14 mouse cellular contexts compared by ENCODE assay signal in genomic region chr4:154118782-154119181, GRCm38 (mm10). TPM values are rescaled to one million over a fixed set of nuclear protein-coding genes. Genes with fewer than 3 reads are reported as not detected.
DNase-seq lines count a peak whose midpoint lies in the region; ATAC-seq and TF ChIP-seq lines count a peak whose summit lies in the region.
"Had no signal": no experiment of that assay in that cellular context is flagged by ENCODE, and none has a peak within 500 bp of the region (broad histone marks: within the 10 kb centered on the region; RNA-seq: fewer than 3 reads in every experiment).

No protein-coding gene starts in this region.

- H3K9me3 ChIP-seq in midbrain, postnatal 0 days (ENCODE audit: low read length) = no peaks in the 10 kb centered on the region
- no peaks in the 10 kb centered on the region for H3K9me3 ChIP-seq in midbrain, embryonic 16.5 days (replicated peaks; ENCODE audit: control insufficient read depth, low read length, poor library complexity, severe bottlenecking)
- no peaks in the 10 kb centered on the region for H3K9me3 ChIP-seq in liver, embryonic 14.5 days (ENCODE audit: control insufficient read depth, low read length)
- H3K9me3 ChIP-seq in stomach, embryonic 16.5 days (replicated peaks; ENCODE audit: control insufficient read depth, low read length) = no peaks in the 10 kb centered on the region
- H3K9me3 ChIP-seq: embryonic facial prominence, embryonic 13.5 days; hindbrain, embryonic 12.5 days; megakaryocyte, embryonic 14.5 days had no signal

- no peaks in the 10 kb centered on the region; the same call in 1 of the 2 replicates for H3K27me3 ChIP-seq in midbrain, postnatal 0 days (ENCODE audit: insufficient read depth, low read length)
- H3K27me3 ChIP-seq in midbrain, embryonic 16.5 days (ENCODE audit: control insufficient read depth, insufficient read depth, low read depth, low read length) = no peaks in the 10 kb centered on the region
- H3K27me3 ChIP-seq in liver, embryonic 14.5 days (ENCODE audit: control insufficient read depth, insufficient read depth, low read length) = no peaks in the 10 kb centered on the region
- no peaks in the 10 kb centered on the region for H3K27me3 ChIP-seq in stomach, embryonic 16.5 days (ENCODE audit: control insufficient read depth, insufficient read depth, low read length)

- H3K9ac ChIP-seq in midbrain, postnatal 0 days (replicated peaks; ENCODE audit: low read length, poor library complexity, severe bottlenecking) = no peak overlapping the region
- H3K9ac ChIP-seq in midbrain, embryonic 16.5 days (ENCODE audit: low read depth, low read length) = no peak overlapping the region
- H3K9ac ChIP-seq in liver, embryonic 14.5 days (replicated peaks) = peak overlapping the region; percentile 37
- no peak overlapping the region for H3K9ac ChIP-seq in stomach, embryonic 16.5 days (ENCODE audit: low read length)
- H3K9ac ChIP-seq: embryonic facial prominence, embryonic 13.5 days; hindbrain, embryonic 12.5 days had no signal

- peak; percentile 32 for DNase-seq in midbrain, postnatal 0 days (ENCODE audit: low spot score)
- peak; percentile 83 for DNase-seq in cerebellum, postnatal 14 days
- peak; percentile 46 to 55 (median 47) for DNase-seq in liver, embryonic 14.5 days (ENCODE audit: low read depth in 3 of 3, low spot score in 3 of 3)
- DNase-seq in embryo, embryonic 11 days = no peak
- no peak for DNase-seq in urinary bladder, postnatal 14 days (ENCODE audit: low spot score)
- DNase-seq in adipocyte (ENCODE audit: low spot score) = no peak

- ATAC-seq in midbrain, postnatal 0 days (ENCODE audit: low FRiP score) = no peak
- no peak for ATAC-seq in midbrain, embryonic 16.5 days
- ATAC-seq in liver, embryonic 14.5 days (ENCODE audit: insufficient read depth) = no peak
- ATAC-seq in stomach, embryonic 16.5 days (ENCODE audit: insufficient read depth, low FRiP score) = peak; percentile 75; the same call in 1 of the 2 replicates

- H3K4me2 ChIP-seq in midbrain, postnatal 0 days (ENCODE audit: low read depth, low read length, poor library complexity, severe bottlenecking) = no peak overlapping the region
- no peak overlapping the region for H3K4me2 ChIP-seq in midbrain, embryonic 16.5 days (ENCODE audit: low read length)
- peak overlapping the region; percentile 14 for H3K4me2 ChIP-seq in liver, embryonic 14.5 days (ENCODE audit: low read depth)
- H3K4me2 ChIP-seq in stomach, embryonic 16.5 days (ENCODE audit: low read depth, low read length) = no peak overlapping the region
- H3K4me2 ChIP-seq: embryonic facial prominence, embryonic 13.5 days; hindbrain, embryonic 12.5 days had no signal

- H3K27ac ChIP-seq in midbrain, postnatal 0 days (ENCODE audit: low read depth, low read length) = no peak overlapping the region
- no peak overlapping the region for H3K27ac ChIP-seq in midbrain, embryonic 16.5 days (ENCODE audit: low read length)
- peak overlapping the region; percentile 43 for H3K27ac ChIP-seq in liver, embryonic 14.5 days
- H3K27ac ChIP-seq in stomach, embryonic 16.5 days (ENCODE audit: low read length) = peak overlapping the region; percentile 14; the same call in 1 of the 2 replicates
- H3K27ac ChIP-seq: embryonic facial prominence, embryonic 13.5 days; hindbrain, embryonic 12.5 days; kidney, postnatal 0 days had no signal

- no peak for TF ChIP-seq CTCF in midbrain, postnatal 0 days (IDR thresholded peaks at IDR 0.05)
- TF ChIP-seq CTCF in liver, embryonic 14.5 days (IDR thresholded peaks at IDR 0.05; ENCODE audit: low read depth) = no peak

- WGBS in midbrain, postnatal 0 days = 66% methylated on average over 9 of the region's 9 CpGs
- 62% methylated on average over 9 of the region's 9 CpGs for WGBS in midbrain, embryonic 16.5 days
- WGBS in liver, embryonic 14.5 days (ENCODE audit: insufficient replicate concordance) = 47% methylated on average over 9 of the region's 9 CpGs
- 43% methylated on average over 9 of the region's 9 CpGs for WGBS in stomach, embryonic 16.5 days

- no peak overlapping the region for H3K4me3 ChIP-seq in midbrain, postnatal 0 days (ENCODE audit: low read depth, low read length)
- no peak overlapping the region for H3K4me3 ChIP-seq in midbrain, embryonic 16.5 days (ENCODE audit: low read depth, low read length)
- H3K4me3 ChIP-seq in liver, embryonic 14.5 days (ENCODE audit: insufficient read depth in 1 of 2, low read depth in 2 of 2, low read length in 2 of 2) = no peak overlapping the region
- no peak overlapping the region for H3K4me3 ChIP-seq in stomach, embryonic 16.5 days (replicated peaks; ENCODE audit: low read length)
- H3K4me3 ChIP-seq: embryonic facial prominence, embryonic 13.5 days; hindbrain, embryonic 12.5 days; megakaryocyte, embryonic 14.5 days had no signal

- no peaks in the 10 kb centered on the region for H3K4me1 ChIP-seq in midbrain, postnatal 0 days (ENCODE audit: insufficient read depth, low read length)
- H3K4me1 ChIP-seq in midbrain, embryonic 16.5 days (ENCODE audit: control insufficient read depth, insufficient read depth, low read length) = no peaks in the 10 kb centered on the region
- H3K4me1 ChIP-seq in liver, embryonic 14.5 days (replicated peaks; ENCODE audit: control insufficient read depth in 2 of 2, insufficient read depth in 2 of 2, low read length in 1 of 2) = peaks cover 45 to 58% of the 10 kb centered on the region in 2 experiments
- peaks cover 8% of the 10 kb centered on the region; the same call in 1 of the 2 replicates for H3K4me1 ChIP-seq in stomach, embryonic 16.5 days (ENCODE audit: control insufficient read depth, insufficient read depth, low read length)
- H3K4me1 ChIP-seq: embryonic facial prominence, embryonic 13.5 days; hindbrain, embryonic 12.5 days; megakaryocyte, embryonic 14.5 days had no signal

- 0 out of 2 replicates have a peak, but pooled peaks have one; percentile 26 for TF ChIP-seq EP300 in liver, embryonic 14.5 days (IDR thresholded peaks at IDR 0.05; ENCODE audit: low read depth)

- H3K36me3 ChIP-seq in midbrain, postnatal 0 days (ENCODE audit: insufficient read depth, low read length) = no peaks in the 10 kb centered on the region
- no peaks in the 10 kb centered on the region for H3K36me3 ChIP-seq in midbrain, embryonic 16.5 days (ENCODE audit: control insufficient read depth, insufficient read depth, low read length)
- no peaks in the 10 kb centered on the region for H3K36me3 ChIP-seq in liver, embryonic 14.5 days (replicated peaks; ENCODE audit: control insufficient read depth, insufficient read depth, low read depth)
- no peaks in the 10 kb centered on the region for H3K36me3 ChIP-seq in stomach, embryonic 16.5 days (ENCODE audit: control insufficient read depth, insufficient read depth, low read length)
- H3K36me3 ChIP-seq: embryonic facial prominence, embryonic 13.5 days; hindbrain, embryonic 12.5 days had no signal

RNA-seq across cellular contexts. Expression of gene Trp73, which starts 21.2 kb away (rescaled TPM):
- total RNA-seq in midbrain, postnatal 0 days (2014; rRNA removed) = 0.49 and 1.2 TPM in 2 replicates
- 0.28 and 0.52 TPM in 2 replicates for polyA plus RNA-seq in midbrain, postnatal 0 days (2015; fragmentation: Nextera tagmentation; extraction: Ambion mirVana)
- 0.90 and 1.1 TPM in 2 replicates for polyA plus RNA-seq in midbrain, embryonic 16.5 days (2015; fragmentation: Nextera tagmentation; extraction: Ambion mirVana)
- 0.01 TPM in 2 replicates for polyA plus RNA-seq in liver, embryonic 14.5 days (2012; rRNA removed)
- 0.06 TPM in 1 of 2 replicates, not detected in the other for polyA plus RNA-seq in liver, embryonic 14.5 days (2014; fragmentation: Nextera tagmentation; extraction: Ambion mirVana)
- 0.96 and 1.6 TPM in 2 replicates for polyA plus RNA-seq in stomach, embryonic 16.5 days (2015; fragmentation: Nextera tagmentation; extraction: Ambion mirVana)
- total RNA-seq: heart, adult 8-10 months had no signal
- polyA plus RNA-seq: neural tube, embryonic 14.5 days had no signal

RNA-seq across cellular contexts. Expression of gene Wrap73, which starts 23.4 kb away (rescaled TPM):
- 37.6 and 46.8 TPM in 2 replicates for total RNA-seq in midbrain, postnatal 0 days (2014; rRNA removed)
- polyA plus RNA-seq in midbrain, postnatal 0 days (2015; fragmentation: Nextera tagmentation; extraction: Ambion mirVana) = 34.7 and 36.3 TPM in 2 replicates
- 43.5 and 45.6 TPM in 2 replicates for polyA plus RNA-seq in midbrain, embryonic 16.5 days (2015; fragmentation: Nextera tagmentation; extraction: Ambion mirVana)
- polyA plus RNA-seq in liver, embryonic 14.5 days (2012; rRNA removed) = 15.8 and 19.6 TPM in 2 replicates
- polyA plus RNA-seq in liver, embryonic 14.5 days (2014; fragmentation: Nextera tagmentation; extraction: Ambion mirVana) = 25.9 and 26.2 TPM in 2 replicates
- 35.8 and 38.6 TPM in 2 replicates for polyA plus RNA-seq in stomach, embryonic 16.5 days (2015; fragmentation: Nextera tagmentation; extraction: Ambion mirVana)

RNA-seq across cellular contexts. Expression of gene Tprgl, which starts 41.7 kb away (rescaled TPM):
- total RNA-seq in midbrain, postnatal 0 days (2014; rRNA removed) = 210 and 241 TPM in 2 replicates
- polyA plus RNA-seq in midbrain, postnatal 0 days (2015; fragmentation: Nextera tagmentation; extraction: Ambion mirVana) = 227 and 250 TPM in 2 replicates
- 214 and 223 TPM in 2 replicates for polyA plus RNA-seq in midbrain, embryonic 16.5 days (2015; fragmentation: Nextera tagmentation; extraction: Ambion mirVana)
- polyA plus RNA-seq in liver, embryonic 14.5 days (2012; rRNA removed) = 57.9 and 72.6 TPM in 2 replicates
- polyA plus RNA-seq in liver, embryonic 14.5 days (2014; fragmentation: Nextera tagmentation; extraction: Ambion mirVana) = 153 and 166 TPM in 2 replicates
- 122 and 126 TPM in 2 replicates for polyA plus RNA-seq in stomach, embryonic 16.5 days (2015; fragmentation: Nextera tagmentation; extraction: Ambion mirVana)

RNA-seq across cellular contexts. Expression of gene Megf6, which starts 51.7 kb away (rescaled TPM):
- 39.4 and 68.0 TPM in 2 replicates for total RNA-seq in midbrain, postnatal 0 days (2014; rRNA removed)
- polyA plus RNA-seq in midbrain, postnatal 0 days (2015; fragmentation: Nextera tagmentation; extraction: Ambion mirVana) = 12.1 and 15.4 TPM in 2 replicates
- polyA plus RNA-seq in midbrain, embryonic 16.5 days (2015; fragmentation: Nextera tagmentation; extraction: Ambion mirVana) = 9.3 and 10.6 TPM in 2 replicates
- 0.77 and 1.1 TPM in 2 replicates for polyA plus RNA-seq in liver, embryonic 14.5 days (2012; rRNA removed)
- polyA plus RNA-seq in liver, embryonic 14.5 days (2014; fragmentation: Nextera tagmentation; extraction: Ambion mirVana) = 0.83 and 1.0 TPM in 2 replicates
- polyA plus RNA-seq in stomach, embryonic 16.5 days (2015; fragmentation: Nextera tagmentation; extraction: Ambion mirVana) = 25.2 and 25.6 TPM in 2 replicates

Comparison
In these comparisons a context has a peak if more than half of its experiments do, and no peak if none do; other contexts are left out.
1. DNase-seq: peak in midbrain, postnatal 0 days (single experiment), cerebellum, postnatal 14 days (2 of 2) and liver, embryonic 14.5 days (3 of 3); none in embryo, embryonic 11 days (single experiment), urinary bladder, postnatal 14 days (single experiment) and adipocyte (single experiment).
2. H3K27ac ChIP-seq: peak in liver, embryonic 14.5 days (single experiment) and stomach, embryonic 16.5 days (single experiment); none in midbrain, postnatal 0 days (single experiment) and midbrain, embryonic 16.5 days (single experiment).